Mouse (Mus musculus) MEL (cell line): ENCODE measurements around the gene Cyp2f2. TPM values are rescaled to one million over a fixed set of nuclear protein-coding genes. Genes with fewer than 3 reads are reported as not detected.

ENCODE experiments used
- DNase-seq: peaks from one replicate; pipeline ENCODE4 v3.0.0; 2011; ENCODE audit warnings: low read depth, low spot score
- H3K27ac ChIP-seq: 2 replicates; pipeline ENCODE4 v1.5.1; 2012; ENCODE audit warnings: low read depth, mild to moderate bottlenecking, control low read depth, low read length, moderate library complexity; ENCODE audit not compliant: control insufficient read depth
- H3K27me3 ChIP-seq, 2 experiments: fragments of 150-350 bp in 1 of 2; sonication (generic) in 1 of 2; 2 replicates each; pipeline ENCODE4 v1.6.1; 2012; ENCODE audit warnings: low read length in 2 of 2, mild to moderate bottlenecking in 2 of 2, improper control_type of control experiment in 1 of 2, moderate library complexity in 1 of 2; ENCODE audit not compliant: insufficient read depth in 2 of 2, control insufficient read depth in 1 of 2
- H3K36me3 ChIP-seq, 2 experiments: 2 replicates each; pipeline ENCODE4 v1.6.1; 2012 to 2014; ENCODE audit warnings: low read length in 2 of 2, improper control_type of control experiment in 1 of 2, inconsistent platforms in 1 of 2, mild to moderate bottlenecking in 1 of 2; ENCODE audit not compliant: insufficient read depth in 2 of 2, control insufficient read depth in 1 of 2
- H3K4me1 ChIP-seq, 2 experiments: fragments of 150-350 bp in 1 of 2; sonication (generic) in 1 of 2; 2 replicates each; pipeline ENCODE4 v1.6.1; 2012; ENCODE audit warnings: low read length in 2 of 2, improper control_type of control experiment in 1 of 2, mild to moderate bottlenecking in 1 of 2; ENCODE audit not compliant: insufficient read depth in 2 of 2, control insufficient read depth in 1 of 2
- H3K4me3 ChIP-seq, 2 experiments: fragments of 150-350 bp in 1 of 2; sonication (generic) in 1 of 2; 2 replicates each; pipeline ENCODE4 v1.5.1; 2012; ENCODE audit warnings: low read depth in 2 of 2, low read length in 2 of 2, mild to moderate bottlenecking in 2 of 2, moderate library complexity in 2 of 2, control low read depth in 1 of 2, improper control_type of control experiment in 1 of 2; ENCODE audit not compliant: control insufficient read depth in 1 of 2, insufficient read depth in 1 of 2
- H3K79me2 ChIP-seq: 2 replicates; pipeline ENCODE4 v1.6.1; 2012; ENCODE audit warnings: mild to moderate bottlenecking, low read length, moderate library complexity; ENCODE audit not compliant: control insufficient read depth, poor library complexity, insufficient read depth
- H3K9ac ChIP-seq: 2 replicates; pipeline ENCODE4 v1.6.1; 2012; ENCODE audit warnings: low read depth, mild to moderate bottlenecking, control low read depth, low read length, moderate library complexity; ENCODE audit not compliant: control insufficient read depth, poor library complexity, severe bottlenecking
- H3K9me3 ChIP-seq: fragments of 150-350 bp; sonication (generic); replicated peaks from 2 replicates; pipeline ENCODE4 v1.6.1; 2012; ENCODE audit warnings: mild to moderate bottlenecking, low read length, improper control_type of control experiment, moderate library complexity; ENCODE audit not compliant: insufficient read depth
- BHLHE40 ChIP-seq: IDR thresholded peaks from 2 replicates; pipeline ENCODE4 v1.6.1; 2012; ENCODE audit warnings: low read depth, mild to moderate bottlenecking, inconsistent platforms, low read length, improper control_type of control experiment, borderline replicate concordance
- CHD1 ChIP-seq: IDR thresholded peaks from 2 replicates; pipeline ENCODE4 v1.6.1; 2012; ENCODE audit warnings: low read depth, mild to moderate bottlenecking, inconsistent platforms, low read length, improper control_type of control experiment
- CTCF ChIP-seq, 3 experiments: IDR thresholded peaks in 2 of 3; conservative IDR thresholded peaks in 1 of 3; 2 replicates each; pipeline ENCODE4 v1.5.1; 2011 to 2012; ENCODE audit warnings: low read length in 3 of 3, low read depth in 2 of 3, mild to moderate bottlenecking in 2 of 3, improper control_type of control experiment in 1 of 3, inconsistent platforms in 1 of 3, mixed read lengths in 1 of 3, moderate library complexity in 1 of 3; ENCODE audit not compliant: control insufficient read depth in 1 of 3, insufficient read depth in 1 of 3, poor library complexity in 1 of 3, severe bottlenecking in 1 of 3
- E2F4 ChIP-seq: IDR thresholded peaks from 2 replicates; pipeline ENCODE4 v1.6.1; 2011; ENCODE audit warnings: low read depth, low read length, improper control_type of control experiment, borderline replicate concordance
- EP300 ChIP-seq, 2 experiments: IDR thresholded peaks; 2 replicates each; pipeline ENCODE4 v1.6.1; 2011; ENCODE audit warnings: improper control_type of control experiment in 2 of 2, low read length in 2 of 2, low read depth in 1 of 2, mild to moderate bottlenecking in 1 of 2
- GABPA ChIP-seq: IDR thresholded peaks from 2 replicates; pipeline ENCODE4 v1.6.1; 2012; ENCODE audit warnings: low read depth, mild to moderate bottlenecking, inconsistent platforms, low read length, improper control_type of control experiment, moderate library complexity
- GATA1 ChIP-seq: IDR thresholded peaks from 2 replicates; pipeline ENCODE4 v1.6.1; 2011; ENCODE audit warnings: low read depth, low read length, improper control_type of control experiment
- HCFC1 ChIP-seq: IDR thresholded peaks from 2 replicates; pipeline ENCODE4 v1.6.1; 2012; ENCODE audit warnings: low read depth, mild to moderate bottlenecking, inconsistent platforms, low read length, improper control_type of control experiment, moderate library complexity
- JUND ChIP-seq: IDR thresholded peaks from 2 replicates; pipeline ENCODE4 v1.6.1; 2011; ENCODE audit warnings: low read depth, mild to moderate bottlenecking, improper control_type of control experiment, low read length
- KAT2A ChIP-seq: conservative IDR thresholded peaks from 2 replicates; pipeline ENCODE4 v1.6.1; 2012; ENCODE audit warnings: low read depth, low read length, improper control_type of control experiment, inconsistent platforms
- MAFK ChIP-seq: IDR thresholded peaks from 2 replicates; pipeline ENCODE4 v1.6.1; 2011; ENCODE audit warnings: low read depth, mild to moderate bottlenecking, low read length, improper control_type of control experiment, borderline replicate concordance
- MAX ChIP-seq: IDR thresholded peaks from 2 replicates; pipeline ENCODE4 v1.6.1; 2011; ENCODE audit warnings: low read length, improper control_type of control experiment
- MXI1 ChIP-seq: IDR thresholded peaks from 2 replicates; pipeline ENCODE4 v1.6.1; 2011; ENCODE audit warnings: mild to moderate bottlenecking, low read depth, low read length, improper control_type of control experiment
- NELFE ChIP-seq: IDR thresholded peaks from 2 replicates; pipeline ENCODE4 v1.6.1; 2011; ENCODE audit warnings: low read depth, low read length, improper control_type of control experiment
- POLR2A ChIP-seq, 2 experiments: IDR thresholded peaks; 2 replicates each; pipeline ENCODE4 v1.6.1; 2011 to 2012; ENCODE audit warnings: low read length in 2 of 2, mild to moderate bottlenecking in 2 of 2, control low read depth in 1 of 2, improper control_type of control experiment in 1 of 2, low read depth in 1 of 2, moderate library complexity in 1 of 2; ENCODE audit not compliant: control insufficient read depth in 1 of 2, insufficient read depth in 1 of 2, poor library complexity in 1 of 2
- POLR2AphosphoS5 ChIP-seq: IDR thresholded peaks from 2 replicates; pipeline ENCODE4 v1.6.1; 2012; ENCODE audit warnings: low read depth, borderline replicate concordance, mild to moderate bottlenecking, inconsistent platforms, low read length, moderate library complexity, mixed read lengths
- RAD21 ChIP-seq: IDR thresholded peaks from 2 replicates; pipeline ENCODE4 v1.6.1; 2011; ENCODE audit warnings: mild to moderate bottlenecking, low read depth, low read length, improper control_type of control experiment
- RCOR1 ChIP-seq: IDR thresholded peaks from 2 replicates; pipeline ENCODE4 v1.6.1; 2012; ENCODE audit warnings: low read depth, mild to moderate bottlenecking, inconsistent platforms, low read length, improper control_type of control experiment
- SIN3A ChIP-seq: IDR thresholded peaks from 2 replicates; pipeline ENCODE4 v1.6.1; 2012; ENCODE audit warnings: low read length, improper control_type of control experiment, inconsistent platforms
- TBP ChIP-seq: IDR thresholded peaks from 2 replicates; pipeline ENCODE4 v1.8.0; 2011; ENCODE audit warnings: low read depth, low read length, improper control_type of control experiment
- TCF12 ChIP-seq: IDR thresholded peaks from 2 replicates; pipeline ENCODE4 v1.6.1; 2014; ENCODE audit warnings: low read depth, mild to moderate bottlenecking, inconsistent platforms, low read length, improper control_type of control experiment, moderate library complexity
- ZC3H11A ChIP-seq: IDR thresholded peaks from 2 replicates; pipeline ENCODE4 v1.6.1; 2012; ENCODE audit warnings: low read depth, mild to moderate bottlenecking, inconsistent platforms, low read length, improper control_type of control experiment
- ZMIZ1 ChIP-seq: IDR thresholded peaks from 2 replicates; pipeline ENCODE4 v1.6.1; 2012; ENCODE audit warnings: low read depth, mild to moderate bottlenecking, inconsistent platforms, low read length, improper control_type of control experiment, moderate library complexity
- ZNF384 ChIP-seq: IDR thresholded peaks from 2 replicates; pipeline ENCODE4 v1.6.1; 2012; ENCODE audit warnings: low read depth, mild to moderate bottlenecking, inconsistent platforms, low read length, improper control_type of control experiment
- polyA plus RNA-seq, 2 experiments: library from polyadenylated mRNA; stranded (reverse) in 1 of 2; unstranded in 1 of 2; fragments of >175 nt in 1 of 2; fragments of >200 nt in 1 of 2; gene quantifications; 2 replicates each; pipeline versions ENCODE4 v1.2.1 to v1.2.4; 2012; ENCODE audit warnings: low replicate concordance in 2 of 2, low read depth in 1 of 2; ENCODE audit not compliant: insufficient read length in 2 of 2, insufficient read depth in 1 of 2, missing spikeins in 1 of 2
- total RNA-seq: library from RNA; depleted of rRNA; stranded (reverse); fragments of 300-350 nt; gene quantifications from 2 replicates; pipeline ENCODE4 v1.2.3, GENCODE M21; 2012

The Cyp2f2 gene
- total and polyA plus RNA-seq, 3 experiments, result not detected

DNA sequence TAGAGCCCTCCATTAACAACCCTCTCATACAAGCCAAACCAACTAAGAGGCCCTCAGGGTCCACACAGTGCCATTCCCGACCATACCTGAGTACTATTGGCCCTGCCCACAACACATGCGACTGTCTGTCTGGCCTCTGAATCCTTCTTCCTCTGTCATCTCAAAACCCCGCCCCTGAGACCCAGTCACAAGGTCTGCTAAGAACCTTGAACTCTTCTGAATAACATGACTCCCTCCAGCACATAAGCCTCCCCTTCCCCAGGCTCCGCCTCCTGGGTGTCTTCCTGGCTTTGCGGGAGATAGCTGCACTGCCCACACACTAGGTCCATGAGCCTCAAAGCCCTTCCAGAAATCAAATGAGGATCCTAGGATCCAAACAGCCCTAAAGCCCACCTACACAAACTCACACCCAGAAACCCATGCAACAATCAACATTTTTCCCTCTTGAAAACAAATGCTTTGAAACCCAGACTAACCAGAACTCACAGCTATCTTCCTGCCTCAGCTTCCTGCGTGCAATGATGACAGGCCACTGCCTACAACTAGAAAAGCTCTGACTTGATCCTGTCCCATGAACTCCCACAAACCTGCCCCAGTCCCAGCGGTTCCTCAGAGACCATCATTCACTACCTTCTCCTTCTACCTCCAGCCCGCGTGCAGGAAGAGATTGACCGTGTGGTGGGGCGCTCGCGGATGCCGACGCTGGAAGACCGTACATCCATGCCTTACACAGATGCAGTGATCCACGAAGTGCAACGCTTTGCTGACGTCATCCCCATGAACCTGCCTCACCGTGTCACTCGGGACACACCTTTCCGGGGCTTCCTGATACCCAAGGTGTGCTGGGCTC, 11.0 kb downstream of the Cyp2f2 start:
- H3K9me3 ChIP-seq, result no peaks in the 10 kb centered on the region
- H3K27ac ChIP-seq, result no peak overlapping the region
- H3K79me2 ChIP-seq, result no peaks in the 10 kb centered on the region
- H3K27me3 ChIP-seq, result no peaks in the 10 kb centered on the region
- TF ChIP-seq TBP (no peak), GABPA (no peak), NELFE (no peak), EP300 (IDR thresholded peaks at IDR 0.05; ENCODE audit: low read depth in 1 of 2, low read length in 2 of 2) (no peak)
- TF ChIP-seq, all 39 proteins: peak for 0
- Histone ChIP-seq H3K4me1 (no peaks in the 10 kb centered on the region), H3K9ac (no peak overlapping the region), H3K36me3 (no peaks in the 10 kb centered on the region), H3K4me3 (no peak overlapping the region)
- no peak for DNase-seq

DNA sequence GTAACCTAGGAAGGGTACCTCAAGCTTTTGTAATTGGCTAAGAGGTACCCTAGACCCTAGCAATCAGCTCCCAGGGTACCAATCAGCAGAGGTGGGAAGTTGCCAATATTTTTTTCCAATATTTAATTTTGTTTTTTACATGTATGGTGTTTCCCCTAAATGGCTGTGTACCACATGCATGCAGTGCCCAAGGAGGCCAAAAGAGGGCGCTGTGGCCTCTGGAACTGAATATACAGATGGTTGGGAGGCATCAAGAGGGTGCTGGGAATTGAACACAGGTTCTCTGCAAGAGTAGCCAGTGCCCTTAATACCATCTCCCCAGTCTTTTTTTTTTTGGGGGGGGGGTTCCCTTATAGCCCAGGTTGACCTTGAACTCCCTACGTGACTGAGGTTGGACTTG, 11.7 kb downstream of the Cyp2f2 start:
- H3K9me3 ChIP-seq, result no peaks in the 10 kb centered on the region

DNA sequence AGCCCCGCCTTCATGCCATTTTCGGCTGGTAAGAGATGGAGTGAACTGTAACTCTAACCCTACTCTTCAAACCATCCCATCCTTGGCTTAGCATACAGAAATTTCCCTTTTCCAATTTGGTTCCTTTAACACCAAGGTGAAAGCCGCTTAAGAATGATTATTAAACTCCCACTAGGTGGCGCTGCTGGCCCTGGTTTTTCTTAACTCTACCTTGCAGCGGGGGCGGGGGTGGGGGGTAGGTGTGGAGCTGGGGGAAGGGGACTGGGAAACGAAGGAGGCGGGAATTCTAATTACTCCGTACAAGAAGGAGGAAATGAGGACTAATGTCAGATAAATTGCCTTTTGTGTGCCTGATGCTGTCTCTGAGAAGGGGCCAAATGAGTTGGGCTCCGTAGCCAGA, 12.9 kb downstream of the Cyp2f2 start:
- no peaks in the 10 kb centered on the region for H3K27me3 ChIP-seq
- H3K79me2 ChIP-seq, result no peaks in the 10 kb centered on the region
- peak; percentile 65 for DNase-seq
- H3K27ac ChIP-seq, result no peak overlapping the region
- no peak overlapping the region for H3K9ac ChIP-seq
- H3K36me3 ChIP-seq, result no peaks in the 10 kb centered on the region
- H3K9me3 ChIP-seq, result no peaks in the 10 kb centered on the region
- no peaks in the 10 kb centered on the region for H3K4me1 ChIP-seq
- no peak overlapping the region for H3K4me3 ChIP-seq
- TF ChIP-seq TBP (no peak), ZMIZ1 (no peak), HCFC1 (no peak), GABPA (no peak), MAFK (no peak), ZC3H11A (0 out of 2 replicates have a peak, but pooled peaks have one; percentile 22), BHLHE40 (no peak), KAT2A (no peak), POLR2A (IDR thresholded peaks at IDR 0.05; ENCODE audit: control insufficient read depth in 1 of 2, insufficient read depth in 1 of 2, low read depth in 1 of 2, low read length in 2 of 2, poor library complexity in 1 of 2) (no peak), GATA1 (no peak), MAX (no peak), MXI1 (no peak), TCF12 (no peak), EP300 (IDR thresholded peaks at IDR 0.05; ENCODE audit: low read depth in 1 of 2, low read length in 2 of 2) (no peak), E2F4 (no peak), POLR2AphosphoS5 (no peak), NELFE (no peak), RAD21 (peak; percentile 46), JUND (no peak), RCOR1 (no peak), CHD1 (no peak), CTCF (IDR thresholded peaks at IDR 0.05 in 2 of 3, conservative IDR thresholded peaks at IDR 0.05 in 1 of 3; ENCODE audit: control insufficient read depth in 1 of 3, insufficient read depth in 1 of 3, low read depth in 2 of 3, low read length in 3 of 3, poor library complexity in 1 of 3, severe bottlenecking in 1 of 3) (peak in 2 of 3 experiments; percentile 67 to 68; a peak in 5 of 6 replicates)

More for the DNA sequence above, 11.7 kb downstream of the Cyp2f2 start:
- Histone ChIP-seq H3K27ac (no peak overlapping the region), H3K27me3 (no peaks in the 10 kb centered on the region), H3K4me1 (no peaks in the 10 kb centered on the region), H3K9ac (no peak overlapping the region), H3K4me3 (no peak overlapping the region), H3K36me3 (no peaks in the 10 kb centered on the region), H3K79me2 (no peaks in the 10 kb centered on the region)
- TF ChIP-seq RAD21 (no peak), SIN3A (no peak), POLR2AphosphoS5 (no peak), ZNF384 (no peak), KAT2A (no peak), CTCF (IDR thresholded peaks at IDR 0.05 in 2 of 3, conservative IDR thresholded peaks at IDR 0.05 in 1 of 3; ENCODE audit: control insufficient read depth in 1 of 3, insufficient read depth in 1 of 3, low read depth in 2 of 3, low read length in 3 of 3, poor library complexity in 1 of 3, severe bottlenecking in 1 of 3) (peak; percentile 27 to 34 (median 33); a peak in 4 of 6 replicates)
- DNase-seq, result no peak
